Mouse (Mus musculus) layer of hippocampus, adult 11-12 months (tissue): ENCODE results near the gene Nup155.

Source experiments
- DNase-seq: peaks from one replicate; pipeline ENCODE4 v3.0.0; 2022; ENCODE audit warnings: low spot score

The Nup155 gene

DNA sequence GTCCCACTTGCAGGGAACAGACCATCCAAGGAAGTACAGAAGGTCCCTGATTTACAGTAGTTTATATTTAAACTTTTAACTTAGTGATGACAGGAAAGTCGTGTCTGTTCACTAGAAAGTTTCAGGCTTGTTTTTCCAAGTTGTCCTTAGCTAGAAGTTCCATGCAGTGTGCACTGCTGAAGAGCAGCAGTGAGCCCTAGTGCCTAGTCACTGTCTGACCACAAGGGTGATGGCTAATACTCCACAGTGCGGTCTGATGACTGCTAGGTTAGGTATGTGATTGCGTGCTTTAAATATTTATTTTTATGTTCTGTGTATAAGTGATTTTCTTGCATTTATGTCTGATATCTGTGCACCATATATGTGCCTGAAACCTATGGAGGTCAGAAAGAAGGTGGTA is 81.4 kb downstream of the Nup155 start:
- DNase-seq: no peak

DNA sequence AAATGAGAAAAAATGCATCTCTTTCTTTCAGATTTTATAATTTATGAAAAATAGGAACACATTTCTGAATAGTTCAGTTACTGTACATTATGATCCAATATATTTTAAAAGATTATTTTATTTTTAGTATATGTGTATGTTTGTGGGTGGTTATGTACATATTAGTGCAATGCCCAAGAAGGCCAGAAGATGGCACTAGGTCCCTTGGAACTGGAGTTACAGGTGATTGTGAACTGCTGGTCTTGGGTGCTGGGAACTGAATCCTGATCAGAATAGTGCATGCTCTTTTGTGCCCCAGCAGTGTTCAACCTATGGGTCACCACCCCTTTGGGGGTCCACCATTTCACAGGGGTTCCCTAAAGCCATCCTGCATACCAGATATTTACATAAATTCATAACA is 91.2 kb downstream of the Nup155 start:
- no peak for DNase-seq

DNA sequence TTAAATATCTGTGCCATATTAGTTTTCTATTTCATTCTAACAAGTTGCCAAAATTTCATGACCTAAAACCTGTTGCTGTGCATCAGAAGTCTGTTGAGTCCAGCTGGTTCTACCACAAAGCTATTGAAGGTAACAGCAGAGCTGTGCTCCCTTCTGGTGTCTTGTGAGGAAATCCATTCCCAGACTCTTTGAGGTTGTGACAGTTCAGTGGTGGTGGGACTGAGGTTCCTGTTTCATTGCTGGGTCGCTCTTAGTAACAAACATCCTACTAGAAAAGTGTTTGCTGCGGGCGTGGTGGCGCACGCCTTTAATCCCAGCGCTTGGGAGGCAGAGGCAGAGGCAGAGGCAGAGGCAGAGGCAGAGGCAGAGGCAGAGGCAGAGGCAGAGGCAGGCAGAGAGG is 99.3 kb downstream of the Nup155 start:
- no peak for DNase-seq
